Mouse (Mus musculus) Patski (cell line): Measurements from ENCODE around the gene Dcbld1. TPM values are rescaled to one million over a fixed set of nuclear protein-coding genes. Genes with fewer than 3 reads are reported as not detected.

Experiments
- ATAC-seq: fragments of 100-300 bp; one replicate; pipeline ENCODE4 v1.8.0; 2021
- CTCF ChIA-PET: fragments of 350-600 bp; sonication (Branson Sonifier 250); formaldehyde crosslinking; loops from one replicate; lab custom pipeline; 2022; ENCODE audit warnings: inconsistent platforms; lab: Charles Lee
- POLR2A ChIA-PET: fragments of 350-600 bp; sonication (Branson Sonifier 250); formaldehyde crosslinking; loops from one replicate; lab custom pipeline; 2022; ENCODE audit warnings: antibody characterized with exemption, inconsistent platforms; lab: Charles Lee
- DNase-seq: peaks from one replicate; pipeline ENCODE4 v3.0.0-alpha.2; 2011; ENCODE audit warnings: low read depth, low spot score
- H3K27me3 ChIP-seq: fragments of 371-371 bp; one replicate; pipeline ENCODE4 v1.5.1; 2021
- CTCF ChIP-seq: fragments of 100-300 bp; IDR thresholded peaks from one replicate; pipeline ENCODE4 v1.5.1; 2021
- in situ Hi-C: fragments of 300-500 bp; cut with MboI; formaldehyde crosslinking; loops from 3 replicates; pipeline ENCODE4 v1.11.1; 2018; ENCODE audit warnings: low pct_unique_long_range_greater_than_20kb, mixed read lengths
- polyA plus RNA-seq: library from polyadenylated mRNA; unstranded; gene quantifications from one replicate; pipeline ENCODE4 v1.2.3, GENCODE M21; 2021

Dcbld1 gene
- polyA plus RNA-seq = 9.1 TPM

DNA sequence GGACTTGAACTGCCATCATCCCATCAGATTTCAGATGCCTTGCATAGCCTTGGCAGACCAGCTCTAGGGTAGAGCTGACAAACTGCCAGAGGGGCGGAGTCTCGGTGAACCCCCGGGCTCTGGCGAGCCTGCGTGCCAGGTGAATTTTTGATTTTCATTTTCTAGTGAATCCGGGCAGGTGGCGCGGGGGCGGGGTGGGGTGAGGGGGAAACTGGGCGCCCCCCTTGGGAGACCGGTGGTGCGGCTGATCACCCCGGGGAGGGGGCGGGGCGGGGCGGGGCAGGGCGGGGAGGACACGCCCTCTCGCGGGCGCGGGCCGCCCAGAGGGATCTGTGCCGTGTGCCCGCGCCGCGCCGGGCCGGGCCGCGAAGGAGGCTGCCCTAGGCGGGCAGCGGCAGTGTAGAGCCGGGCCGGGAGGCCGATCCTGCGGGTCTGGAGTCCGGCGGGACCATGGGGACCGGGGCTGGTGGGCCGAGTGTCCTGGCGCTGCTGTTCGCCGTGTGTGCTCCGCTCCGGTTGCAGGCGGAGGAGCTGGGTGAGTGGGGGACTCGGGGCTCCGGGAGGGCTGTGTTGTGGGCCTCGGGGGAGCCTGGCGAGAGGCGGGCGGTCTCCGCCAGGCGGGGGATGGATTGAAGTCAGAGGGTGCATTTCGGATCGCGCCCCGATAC lies at the start of gene Dcbld1:
Dcbld1 (plus strand) TSS at position 319 of the 668 bp plus-strand sequence.
- POLR2A ChIA-PET = interaction anchor here (1.6 kb wide), 1 partner anchor 39 kb away, joined by 3 read pairs; no protein-coding TSS in a partner anchor
- in situ Hi-C loops = no loop called here
- H3K27me3 ChIP-seq = no peaks in the 10 kb centered on the region
- CTCF ChIA-PET = interaction anchor here (0.8 to 2.2 kb wide), 5 partner anchors 17 to 149 kb away, joined by 3 to 10 read pairs (median 4); no protein-coding TSS in a partner anchor
- ATAC-seq = peak; percentile 93
- no peak for TF ChIP-seq CTCF
- no peak for DNase-seq

DNA sequence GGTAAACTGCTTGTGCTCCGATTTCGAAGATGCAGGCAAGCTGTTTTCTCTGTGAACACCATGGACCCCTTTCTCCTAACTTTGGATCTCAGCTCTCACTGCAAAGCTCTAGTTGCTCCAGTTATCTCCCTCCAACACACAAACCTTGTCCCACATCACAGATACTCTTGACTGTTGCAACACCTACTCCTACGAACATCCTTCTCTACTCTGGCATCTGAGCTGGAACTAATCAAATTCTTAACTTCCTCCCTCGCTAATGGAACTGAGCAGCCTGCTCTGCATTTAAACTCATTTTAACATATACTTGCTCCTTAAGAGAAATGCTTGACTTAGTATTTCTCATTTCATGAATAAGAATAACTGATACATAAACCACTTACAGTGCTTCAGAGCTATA lies 47.5 kb upstream of the Dcbld1 start:
- TF ChIP-seq CTCF = no peak
- peaks cover 5% of the 10 kb centered on the region for H3K27me3 ChIP-seq
- ATAC-seq = no peak
- no peak for DNase-seq
- POLR2A ChIA-PET = no interaction called here
- CTCF ChIA-PET = no interaction called here
- in situ Hi-C loops = no loop called here

- in situ Hi-C loops = no loop called here
- DNase-seq = no peak
- ChIA-PET POLR2A (no interaction called here), CTCF (interaction anchor here (1.0 to 1.3 kb wide), 2 partner anchors 10 to 22 kb away, joined by 3 read pairs; no protein-coding TSS in a partner anchor)
- no peak for ATAC-seq
- no peak for TF ChIP-seq CTCF
- H3K27me3 ChIP-seq = no peaks in the 10 kb centered on the region
These were observed 38.2 kb upstream of the Dcbld1 start, which contains the start of gene Ros1 for GRCm38 (mm10) chr10:52194957-52195852. TSS of gene Ros1 (minus strand) at chr10:52195244.

- no peak for DNase-seq
- no peaks in the 10 kb centered on the region for H3K27me3 ChIP-seq
- in situ Hi-C loops = no loop called here
- ChIA-PET CTCF (interaction anchor here (0.7 to 1.7 kb wide), 5 partner anchors 11 to 132 kb away, joined by 3 to 6 read pairs (median 3); no protein-coding TSS in a partner anchor), POLR2A (no interaction called here)
- no peak for TF ChIP-seq CTCF
- ATAC-seq = no peak
These were observed 29.4 kb upstream of the Dcbld1 start for GRCm38 (mm10) chr10:52204006-52204405.

DNA sequence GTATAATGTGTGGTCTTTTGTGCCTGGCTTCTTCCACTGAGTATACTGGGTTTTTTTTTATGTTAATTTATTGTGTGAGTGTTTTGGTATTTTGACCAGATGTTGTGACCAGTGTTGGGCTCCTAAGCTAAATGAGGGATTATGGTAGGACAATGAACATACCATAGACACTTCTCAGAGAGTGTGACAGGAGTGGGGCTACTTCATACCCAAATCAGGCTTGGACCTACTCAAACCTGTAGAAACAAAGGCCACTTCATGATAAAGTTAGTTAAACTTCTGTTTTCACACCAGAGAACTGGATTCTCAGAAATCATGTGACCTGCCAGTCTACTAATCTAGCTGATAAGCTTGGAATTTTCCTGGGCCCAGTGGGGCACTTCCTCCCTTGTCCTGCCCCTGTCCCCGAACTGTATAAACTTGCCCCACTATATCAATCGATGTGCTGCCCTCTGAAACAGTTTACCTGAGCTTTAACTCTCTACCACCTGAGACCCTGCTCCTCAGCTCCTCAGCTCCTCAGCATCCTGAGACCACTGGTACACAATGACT lies 18.1 kb upstream of the Dcbld1 start:
- no peak for ATAC-seq
- in situ Hi-C loops = no loop called here
- ChIA-PET CTCF (interaction anchor here (0.8 to 3.6 kb wide), 9 partner anchors 11 to 176 kb away, joined by 3 to 22 read pairs (median 4); partner anchors contain the start of gene Gopc), POLR2A (no interaction called here)
- H3K27me3 ChIP-seq = no peaks in the 10 kb centered on the region
- DNase-seq = no peak
- no peak for TF ChIP-seq CTCF

- in situ Hi-C loops = no loop called here
- no peaks in the 10 kb centered on the region for H3K27me3 ChIP-seq
- peak; percentile 83 for ATAC-seq
- ChIA-PET CTCF (interaction anchor here (0.7 to 3.6 kb wide), 21 partner anchors 12 to 192 kb away, joined by 3 to 22 read pairs (median 4); partner anchors contain the start of genes Gm26741, Gopc and Ros1), POLR2A (no interaction called here)
- no peak for DNase-seq
- peak; percentile 90 for TF ChIP-seq CTCF
These were observed 16.4 kb upstream of the Dcbld1 start for GRCm38 (mm10) chr10:52216797-52217563.

- DNase-seq (no peak), ATAC-seq (no peak)
- in situ Hi-C loops = no loop called here
These were observed 15.9 kb upstream of the Dcbld1 start for GRCm38 (mm10) chr10:52217564-52217934.

DNA sequence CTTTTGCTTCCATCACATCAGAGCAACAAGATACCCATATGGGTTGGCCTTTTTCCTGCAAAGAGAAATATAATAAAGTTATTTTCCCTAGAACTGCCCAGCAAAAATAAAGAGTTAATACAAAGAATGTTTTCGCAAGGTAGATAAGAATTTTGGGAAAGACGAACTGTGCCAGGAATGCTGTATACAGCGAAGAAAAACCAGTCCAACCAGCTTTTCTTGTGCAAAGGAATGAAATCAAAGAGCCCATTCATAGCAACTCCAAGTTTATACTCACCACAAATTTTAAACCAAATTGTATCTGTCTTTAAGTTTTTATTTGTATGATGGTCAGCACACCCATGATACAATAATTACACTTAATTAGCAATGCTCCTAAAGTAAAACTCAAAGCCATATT lies 13.8 kb upstream of the Dcbld1 start:
- DNase-seq = no peak
- no peaks in the 10 kb centered on the region for H3K27me3 ChIP-seq
- TF ChIP-seq CTCF = no peak
- no peak for ATAC-seq
- in situ Hi-C loops = no loop called here
- POLR2A ChIA-PET = no interaction called here
- CTCF ChIA-PET = no interaction called here

More at GRCm38 (mm10) chr10:52217564-52217934, 15.9 kb upstream of the Dcbld1 start:
- POLR2A ChIA-PET = no interaction called here
- TF ChIP-seq CTCF = no peak
- CTCF ChIA-PET = interaction anchor here (0.8 to 3.6 kb wide), 12 partner anchors 13 to 164 kb away, joined by 3 to 22 read pairs (median 8); partner anchors contain the start of genes Gm26741, Gopc and Ros1
- no peaks in the 10 kb centered on the region for H3K27me3 ChIP-seq
